In genomic region chr13:89493678-89494077, GRCm38 (mm10) we compare ENCODE assay signal across 25 mouse cellular contexts. TPM values are rescaled to one million over a fixed set of nuclear protein-coding genes. Genes with fewer than 3 reads are reported as not detected.
"Had no signal": no experiment of that assay in that cellular context is flagged by ENCODE, and none has a peak within 500 bp of the region (broad histone marks: within the 10 kb centered on the region; RNA-seq: fewer than 3 reads in every experiment).

No protein-coding gene starts in this region.

- H3K4me1 ChIP-seq: heart, embryonic 15.5 days; hindbrain, embryonic 12.5 days; hindbrain, embryonic 15.5 days; kidney, embryonic 15.5 days; limb, embryonic 10.5 days; limb, embryonic 12.5 days; liver, embryonic 15.5 days had no signal

- H3K9ac ChIP-seq: heart, embryonic 13.5 days; heart, embryonic 15.5 days; hindbrain, embryonic 12.5 days; hindbrain, embryonic 15.5 days; kidney, embryonic 15.5 days; limb, embryonic 12.5 days; liver, embryonic 13.5 days; liver, embryonic 15.5 days had no signal

- DNase-seq: gastrocnemius, adult 2 months; gastrocnemius, postnatal 10 days; gastrocnemius, postnatal 25 days; heart, adult 18-20 months; heart, postnatal 14 days; heart, postnatal 36 days; kidney, adult 11 months; layer of hippocampus, adult 9-11 months; layer of hippocampus, postnatal 36 days had no signal

- ATAC-seq: hindbrain, postnatal 0 days; intestine, embryonic 16.5 days had no signal

- H3K27me3 ChIP-seq: heart, embryonic 13.5 days; heart, embryonic 15.5 days; hindbrain, embryonic 12.5 days; hindbrain, embryonic 15.5 days; kidney, embryonic 15.5 days; limb, embryonic 12.5 days; liver, embryonic 13.5 days; liver, embryonic 15.5 days had no signal

- H3K27ac ChIP-seq: gastrocnemius, adult 2 months; heart, embryonic 13.5 days; heart, embryonic 15.5 days; hindbrain, embryonic 12.5 days; hindbrain, embryonic 15.5 days; hindbrain, postnatal 0 days; kidney, embryonic 15.5 days; kidney, postnatal 0 days; limb, embryonic 10.5 days; limb, embryonic 12.5 days; liver, embryonic 13.5 days; liver, embryonic 15.5 days had no signal

- H3K36me3 ChIP-seq: heart, embryonic 13.5 days; heart, embryonic 15.5 days; hindbrain, embryonic 12.5 days; hindbrain, embryonic 15.5 days; kidney, embryonic 15.5 days; limb, embryonic 10.5 days; limb, embryonic 12.5 days; liver, embryonic 13.5 days; liver, embryonic 15.5 days had no signal

- H3K9me3 ChIP-seq: heart, embryonic 13.5 days; heart, embryonic 15.5 days; hindbrain, embryonic 12.5 days; hindbrain, embryonic 15.5 days; kidney, embryonic 15.5 days; limb, embryonic 10.5 days; limb, embryonic 12.5 days; liver, embryonic 13.5 days; liver, embryonic 15.5 days had no signal

- H3K4me2 ChIP-seq: heart, embryonic 11.5 days; heart, embryonic 13.5 days; heart, embryonic 15.5 days; hindbrain, embryonic 12.5 days; hindbrain, embryonic 15.5 days; kidney, embryonic 15.5 days; limb, embryonic 12.5 days; liver, embryonic 11.5 days; liver, embryonic 13.5 days; liver, embryonic 15.5 days had no signal

- H3K4me3 ChIP-seq: gastrocnemius, adult 2 months; heart, embryonic 13.5 days; heart, embryonic 15.5 days; hindbrain, embryonic 12.5 days; hindbrain, embryonic 15.5 days; kidney, embryonic 15.5 days; limb, embryonic 10.5 days; limb, embryonic 12.5 days; liver, embryonic 13.5 days; liver, embryonic 15.5 days had no signal

RNA-seq across cellular contexts. Expression of gene Hapln1, which starts 45.9 kb away (rescaled TPM):
- total RNA-seq: granulocyte monocyte progenitor cell, adult 5-6 weeks; hematopoietic stem cell, adult 5-6 weeks had no signal
